Mouse (Mus musculus) mature B cell (primary cell): Measurements from ENCODE around the gene Dgki.

ENCODE experiments used
- in situ Hi-C: fragments of 300-500 bp; cut with MboI; formaldehyde crosslinking; loops from 2 replicates; pipeline ENCODE4 v1.14.3; 2019

Dgki gene

GRCm38 (mm10) chr6:37063266-37063665 lies 236.7 kb downstream of the Dgki start:
- in situ Hi-C loops: no loop called here

- in situ Hi-C loops: no loop called here
These were observed 239.9 kb downstream of the Dgki start for GRCm38 (mm10) chr6:37060114-37060513.

- in situ Hi-C loops: no loop called here
These were observed 242.0 kb downstream of the Dgki start for GRCm38 (mm10) chr6:37057957-37058356.

GRCm38 (mm10) chr6:37057536-37057935 lies 242.4 kb downstream of the Dgki start:
- in situ Hi-C loops: no loop called here

- in situ Hi-C loops: no loop called here
These were observed 244.3 kb downstream of the Dgki start for GRCm38 (mm10) chr6:37055634-37056033.

GRCm38 (mm10) chr6:37055128-37055527 lies 244.9 kb downstream of the Dgki start:
- in situ Hi-C loops: no loop called here

- in situ Hi-C loops: no loop called here
These were observed 245.5 kb downstream of the Dgki start for GRCm38 (mm10) chr6:37054435-37055020.

- in situ Hi-C loops: no loop called here
These were observed 246.6 kb downstream of the Dgki start for GRCm38 (mm10) chr6:37053411-37053810.

GRCm38 (mm10) chr6:37051652-37052051 lies 248.3 kb downstream of the Dgki start:
- in situ Hi-C loops: no loop called here

- in situ Hi-C loops: no loop called here
These were observed 248.8 kb downstream of the Dgki start for GRCm38 (mm10) chr6:37051150-37051549.

- in situ Hi-C loops: no loop called here
These were observed 252.3 kb downstream of the Dgki start for GRCm38 (mm10) chr6:37047611-37048129.

GRCm38 (mm10) chr6:37046152-37046788 lies 253.7 kb downstream of the Dgki start:
- in situ Hi-C loops: no loop called here

- in situ Hi-C loops: no loop called here
These were observed 255.2 kb downstream of the Dgki start for GRCm38 (mm10) chr6:37044796-37045195.

GRCm38 (mm10) chr6:37038444-37038843 lies 261.5 kb downstream of the Dgki start:
- in situ Hi-C loops: no loop called here

GRCm38 (mm10) chr6:37037115-37037908 lies 262.7 kb downstream of the Dgki start:
- in situ Hi-C loops: no loop called here

GRCm38 (mm10) chr6:37035681-37036080 lies 264.3 kb downstream of the Dgki start:
- in situ Hi-C loops: no loop called here

GRCm38 (mm10) chr6:37030986-37031385 lies 269.0 kb downstream of the Dgki start:
- in situ Hi-C loops: no loop called here

GRCm38 (mm10) chr6:37030402-37030801 lies 269.6 kb downstream of the Dgki start:
- in situ Hi-C loops: no loop called here

GRCm38 (mm10) chr6:37028841-37029240 lies 271.1 kb downstream of the Dgki start:
- in situ Hi-C loops: no loop called here

GRCm38 (mm10) chr6:37028300-37028699 lies 271.7 kb downstream of the Dgki start:
- in situ Hi-C loops: no loop called here

GRCm38 (mm10) chr6:37026343-37027243 lies 273.4 kb downstream of the Dgki start:
- in situ Hi-C loops: no loop called here

GRCm38 (mm10) chr6:37016046-37016445 lies 283.9 kb downstream of the Dgki start:
- in situ Hi-C loops: no loop called here
